Mouse (Mus musculus): ENCODE data around the gene Nme3. TPM values are rescaled to one million over a fixed set of nuclear protein-coding genes. Genes with fewer than 3 reads are reported as not detected.
"Not testable (repeated sequence)": the region's sequence is repeated elsewhere in the genome, so short reads cannot be mapped to it uniquely, and the experiment has no call there.

Nme3 gene
- total RNA-seq, 2 experiments from 2014 or later, result 33.6 to 42.8 TPM

DNA sequence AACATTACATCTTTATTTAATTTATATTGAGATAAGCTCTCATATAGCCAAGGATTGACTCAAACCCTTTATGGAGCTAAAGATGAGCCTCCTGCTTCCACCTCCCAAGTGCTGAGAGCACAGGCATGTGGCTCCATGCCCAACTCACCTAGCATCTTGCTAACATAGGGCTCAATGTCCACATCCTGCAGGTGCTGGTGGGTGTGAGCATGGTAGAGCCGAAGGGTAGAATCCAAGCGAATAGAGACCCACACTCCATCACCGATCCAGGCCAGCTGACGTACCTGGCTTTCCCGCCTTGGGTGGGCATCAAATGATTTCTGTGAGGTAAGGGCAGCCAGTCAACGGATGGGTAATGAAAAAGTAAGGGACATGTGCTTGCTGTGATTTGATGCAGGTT lies 3.7 kb downstream of the Nme3 start:
- no peak for DNase-seq

- DNase-seq, result no peak
These were observed 5.8 kb downstream of the Nme3 start for GRCm38 (mm10) chr17:24902124-24902523.

GRCm38 (mm10) chr17:24902671-24903474 lies 6.6 kb downstream of the Nme3 start:
- DNase-seq, result peak; percentile 57

GRCm38 (mm10) chr17:24903767-24904166 lies 7.5 kb downstream of the Nme3 start:
- no peak for DNase-seq

GRCm38 (mm10) chr17:24907591-24907990 lies 11.3 kb downstream of the Nme3 start:
- DNase-seq, result no peak

- DNase-seq, result no peak
These were observed 17.7 kb downstream of the Nme3 start for GRCm38 (mm10) chr17:24913984-24914383.

GRCm38 (mm10) chr17:24923246-24923645 lies 26.9 kb downstream of the Nme3 start:
- no peak for DNase-seq

GRCm38 (mm10) chr17:24929506-24929905 lies 33.2 kb downstream of the Nme3 start:
- no peak for DNase-seq

- DNase-seq, result no peak
These were observed 36.1 kb downstream of the Nme3 start for GRCm38 (mm10) chr17:24932431-24932830.

DNA sequence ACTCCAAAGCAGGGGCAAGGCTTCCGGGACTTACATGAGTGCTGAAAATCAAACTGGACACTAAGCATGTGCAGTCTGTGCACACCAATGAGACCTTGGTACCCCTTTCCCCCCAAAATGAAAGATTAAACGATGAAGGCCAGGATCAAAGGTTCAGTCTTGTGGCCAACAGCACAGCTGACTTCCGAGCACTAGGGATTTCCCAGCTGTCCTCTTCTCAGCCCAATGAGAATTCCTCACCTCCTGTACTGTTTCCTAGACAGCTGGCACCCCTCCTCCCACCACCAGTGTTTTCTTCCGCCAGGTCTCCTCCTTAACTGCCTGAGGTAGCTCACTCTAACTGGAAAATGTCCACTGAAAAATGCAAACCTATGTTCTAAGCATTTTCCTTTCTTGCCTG lies 36.9 kb downstream of the Nme3 start:
- DNase-seq, result no peak

GRCm38 (mm10) chr17:24934926-24935325 lies 38.6 kb downstream of the Nme3 start:
- no peak for DNase-seq

GRCm38 (mm10) chr17:24935666-24936065 lies 39.4 kb downstream of the Nme3 start:
- DNase-seq, result no peak

DNA sequence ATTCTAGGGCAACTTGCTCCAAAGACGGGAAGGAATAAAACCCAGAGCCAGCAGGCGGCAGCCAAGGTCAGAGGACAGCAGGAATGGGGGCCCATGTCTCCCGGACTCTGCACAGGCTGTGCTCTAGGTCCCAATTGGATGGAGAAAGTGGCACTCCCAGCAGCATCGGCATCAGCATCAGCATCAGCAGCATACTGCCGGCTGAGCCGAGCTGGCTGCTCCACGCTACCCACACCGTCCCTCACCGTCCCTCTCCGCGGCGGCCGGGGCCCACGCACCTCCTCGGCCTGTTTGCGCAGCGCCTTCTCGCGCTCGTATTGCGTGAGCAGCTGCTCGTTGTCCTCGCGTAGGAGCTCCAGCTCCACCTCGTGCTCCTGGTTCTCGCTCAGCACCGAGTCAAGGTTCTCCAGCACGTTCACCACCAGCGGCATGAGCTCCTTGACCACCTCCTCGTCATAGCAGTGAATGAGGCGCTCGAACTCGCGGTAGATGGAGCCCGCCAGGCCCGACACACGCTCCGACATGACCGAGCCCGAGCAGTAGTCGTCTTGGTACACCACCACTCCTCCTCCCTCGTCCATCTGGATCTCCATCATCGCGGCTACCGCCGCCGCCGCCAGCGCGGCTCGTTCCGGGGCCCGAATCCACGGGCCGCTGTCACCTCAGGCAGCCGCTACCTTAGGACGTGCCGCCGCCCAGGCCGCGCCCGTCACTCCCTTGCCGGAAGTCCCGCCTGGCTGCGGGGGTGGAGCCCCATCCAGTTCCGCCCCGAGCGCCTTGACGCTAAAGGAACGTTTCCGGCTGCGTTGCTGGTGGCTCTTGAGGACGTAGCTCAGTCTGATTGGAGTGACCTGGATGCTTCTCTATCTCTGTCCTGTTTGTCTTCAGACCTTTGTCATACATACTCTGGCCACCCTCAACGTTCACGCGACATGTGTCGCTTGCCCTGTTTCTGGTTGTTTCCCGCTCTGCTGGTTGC lies 40.2 kb downstream of the Nme3 start, which contains the start of gene Mapk8ip3:
Gene Mapk8ip3 (minus strand): TSS at position 719 of the 979 bp plus-strand sequence.
- DNase-seq, result peak; percentile 97

GRCm38 (mm10) chr17:24937266-24937665 lies 41.0 kb downstream of the Nme3 start:
- no peak for DNase-seq

DNA sequence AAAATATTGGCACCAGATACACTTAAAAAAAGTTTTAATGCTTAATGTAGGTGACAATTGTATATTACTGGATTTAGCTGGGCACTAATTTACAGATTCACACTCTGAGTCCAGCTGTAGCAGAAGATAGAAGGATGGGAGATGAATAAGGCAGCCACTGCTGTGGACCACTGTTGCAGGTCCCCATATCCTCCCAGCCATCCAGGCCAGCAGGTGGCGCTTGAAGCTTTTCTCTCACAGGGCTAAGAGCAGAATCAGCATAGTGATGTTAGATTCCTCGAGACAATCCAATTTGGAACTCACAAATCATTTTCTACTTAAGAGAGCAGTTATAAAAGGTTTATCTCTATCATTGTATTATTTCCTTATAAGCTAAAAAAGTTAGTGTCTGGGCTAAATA lies 46.2 kb downstream of the Nme3 start:
- peak; percentile 61 for DNase-seq

DNA sequence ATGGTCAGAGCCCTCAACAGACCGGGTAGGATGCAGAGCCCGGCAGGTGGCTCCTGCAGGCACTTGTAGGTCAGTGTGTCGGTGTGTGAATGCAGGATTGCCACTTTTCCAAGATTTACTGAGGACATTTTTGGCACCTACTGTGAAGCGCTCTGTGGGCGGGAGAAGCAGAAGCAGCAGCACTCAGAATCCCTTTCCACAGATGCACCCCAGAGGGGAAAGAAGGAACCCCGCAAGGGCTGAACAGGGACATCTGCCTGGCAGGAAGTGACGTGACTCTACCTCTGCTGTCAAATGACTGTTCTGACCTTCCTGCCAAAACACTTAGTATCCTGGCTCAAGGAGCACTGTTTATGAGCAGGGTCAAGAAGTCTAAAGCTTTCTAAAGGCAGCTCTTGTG lies 46.7 kb downstream of the Nme3 start:
- no peak for DNase-seq

GRCm38 (mm10) chr17:24943589-24943988 lies 47.3 kb downstream of the Nme3 start:
- not testable (repeated sequence) for DNase-seq

Other genes with a start within 250 kb of the Nme3 start
- gene Slc9a3r2, start 246.2 kb upstream of the Nme3 start, total RNA-seq (2021), result 10 to 100 TPM; 61.8 to 75.0 TPM
- not detected for gene Npw, start 238.0 kb upstream of the Nme3 start, total RNA-seq (2021)
- 10 to 100 TPM; 26.0 to 26.6 TPM for gene Zfp598, start 226.8 kb upstream of the Nme3 start, total RNA-seq (2021)
- under 1 TPM; 0.14 to 0.27 TPM for gene Syngr3, start 206.5 kb upstream of the Nme3 start, total RNA-seq (2021)
- 10 to 100 TPM; 23.3 to 25.6 TPM for gene Gfer, start 200.3 kb upstream of the Nme3 start, total RNA-seq (2021)
- gene Noxo1, start 200.3 kb upstream of the Nme3 start, total RNA-seq (2021), result 1 to 10 TPM; 1.9 to 2.1 TPM
- gene Tbl3, start 188.8 kb upstream of the Nme3 start, total RNA-seq (2021), result 10 to 100 TPM; 25.2 to 29.2 TPM
- gene Rnf151, start 178.4 kb upstream of the Nme3 start, total RNA-seq (2021), result not detected
- gene Rps2, start 178.4 kb upstream of the Nme3 start, total RNA-seq (2021), result 100 to 1,000 TPM; 734 to 782 TPM
- 100 to 1,000 TPM; 684 to 725 TPM for gene Ndufb10, start 172.0 kb upstream of the Nme3 start, total RNA-seq (2021)
- 10 to 100 TPM; 19.5 TPM for gene Rpl3l, start 168.7 kb upstream of the Nme3 start, total RNA-seq (2021)
- gene Msrb1, start 159.9 kb upstream of the Nme3 start, total RNA-seq (2021), result 10 to 100 TPM; 74.4 to 83.3 TPM
- gene Hs3st6, start 143.5 kb upstream of the Nme3 start, total RNA-seq (2021), result under 1 TPM in 1 of 2 experiments, not detected in 1; 0.20 TPM
- gene Meiob, start 92.2 kb upstream of the Nme3 start, total RNA-seq (2021), result under 1 TPM in 1 of 2 experiments, not detected in 1; 0.16 TPM
- gene Hagh, start 56.4 kb upstream of the Nme3 start, total RNA-seq (2021), result 10 to 100 TPM; 77.6 to 82.3 TPM
- 10 to 100 TPM; 50.3 to 53.0 TPM for gene Fahd1, start 46.1 kb upstream of the Nme3 start, total RNA-seq (2021)
- 1 to 10 TPM; 2.9 to 3.5 TPM for gene Igfals, start 30.5 kb upstream of the Nme3 start, total RNA-seq (2021)
- 10 to 100 TPM; 25.6 to 27.0 TPM for gene Nubp2, start 10.2 kb upstream of the Nme3 start, total RNA-seq (2021)
- gene Spsb3, start 9.9 kb upstream of the Nme3 start, total RNA-seq (2021), result 10 to 100 TPM; 34.8 to 38.6 TPM
- 10 to 100 TPM; 24.8 to 27.1 TPM for gene Eme2, start 1.4 kb upstream of the Nme3 start, total RNA-seq (2021)
- gene Mrps34, start 1.4 kb upstream of the Nme3 start, total RNA-seq (2021), result 10 to 100 TPM; 93.6 to 97.0 TPM
- 10 to 100 TPM; 66.5 to 68.5 TPM for gene Mapk8ip3, start 40.5 kb downstream of the Nme3 start, total RNA-seq (2021)
- 10 to 100 TPM; 43.6 to 49.9 TPM for gene Jpt2, start 64.2 kb downstream of the Nme3 start, total RNA-seq (2021)
- gene Cramp1l, start 119.3 kb downstream of the Nme3 start, total RNA-seq (2021), result 10 to 100 TPM; 15.1 to 16.3 TPM
- gene Ift140, start 119.6 kb downstream of the Nme3 start, total RNA-seq (2021), result 1 to 10 TPM; 7.0 to 7.3 TPM
- gene Tmem204, start 187.1 kb downstream of the Nme3 start, total RNA-seq (2021), result 10 to 100 TPM; 25.2 to 27.4 TPM
- gene Telo2, start 219.5 kb downstream of the Nme3 start, total RNA-seq (2021), result 10 to 100 TPM; 16.4 to 17.5 TPM
- 1 to 10 TPM; 1.4 TPM for gene Ptx4, start 224.3 kb downstream of the Nme3 start, total RNA-seq (2021)
- 10 to 100 TPM; 25.2 to 25.6 TPM for gene Clcn7, start 236.9 kb downstream of the Nme3 start, total RNA-seq (2021)